In genomic region chr7:26835059-26835458, GRCm38 (mm10) we compare ENCODE assay signal across 12 mouse cellular contexts. TPM values are rescaled to one million over a fixed set of nuclear protein-coding genes. Genes with fewer than 3 reads are reported as not detected.
"Had no signal": no experiment of that assay in that cellular context is flagged by ENCODE, and none has a peak within 500 bp of the region (broad histone marks: within the 10 kb centered on the region; RNA-seq: fewer than 3 reads in every experiment).

Gene Cyp2a5 (plus strand): TSS chr7:26835305.

RNA-seq across cellular contexts. Expression of gene Cyp2a5, which starts in this region (rescaled TPM):
- total RNA-seq: layer of hippocampus, adult 8-10 months; layer of hippocampus, postnatal 14 days; left cerebral cortex, postnatal 10 days; left cerebral cortex, postnatal 4 days; megakaryocyte progenitor cell, adult 5-6 weeks; monocyte, adult 5-6 weeks; neutrophil, adult 5-6 weeks had no signal
- polyA plus RNA-seq: kidney, embryonic 14.5 days; large intestine, adult 2 months; limb, embryonic 13.5 days; liver, embryonic 11.5 days; urinary bladder, adult 2 months had no signal
